Mouse (Mus musculus): ENCODE results near the gene Defb13. TPM values are rescaled to one million over a fixed set of nuclear protein-coding genes. Genes with fewer than 3 reads are reported as not detected.

Defb13 gene
- not detected in 2 replicates for polyA plus RNA-seq (2012; ENCODE audit: low replicate concordance)

DNA sequence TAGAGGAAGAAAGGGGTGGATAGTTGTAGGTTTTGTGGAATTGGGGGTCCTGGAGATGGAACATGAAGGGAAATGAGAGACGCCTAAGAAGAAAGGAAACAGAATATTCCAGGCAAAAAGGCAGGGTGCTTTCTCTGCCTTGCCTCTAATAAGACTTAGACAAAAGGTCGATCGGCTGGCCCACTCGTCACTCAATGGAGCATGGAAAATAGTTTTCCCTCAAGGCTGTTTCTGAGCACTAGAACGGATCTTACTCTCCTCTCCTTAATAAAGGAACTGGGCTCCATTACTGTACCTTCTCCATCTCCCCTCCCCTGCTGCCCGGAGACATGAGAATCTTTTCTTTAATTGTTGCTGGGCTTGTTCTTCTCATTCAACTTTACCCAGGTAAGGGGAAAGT lies at the start of gene Defb13:
TSS of gene Defb13 (plus strand) at position 301 of the 400 bp plus-strand sequence.

DNA sequence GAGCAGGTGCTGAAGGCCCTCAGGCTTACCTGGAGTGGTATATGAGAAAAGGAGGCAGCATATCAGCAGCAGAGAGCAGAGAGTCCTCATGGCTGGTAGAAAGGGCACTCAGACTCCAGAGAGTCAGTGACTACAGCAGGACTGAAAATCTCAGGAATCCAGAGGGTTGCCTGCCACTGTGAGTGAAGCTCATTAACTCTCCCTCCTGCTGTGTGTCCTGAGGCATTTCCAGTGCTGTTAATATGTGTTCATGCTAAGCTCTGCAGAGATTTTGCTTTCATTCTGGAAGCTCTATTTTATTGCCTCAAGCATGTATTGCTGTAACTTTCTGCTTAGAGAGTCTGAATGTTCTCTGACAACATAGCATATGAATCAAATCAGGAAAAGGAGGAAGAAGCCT lies 40.3 kb upstream of the Defb13 start, which contains the start of gene Defb11:
TSS of gene Defb11 (minus strand) at position 123 of the 400 bp plus-strand sequence.

DNA sequence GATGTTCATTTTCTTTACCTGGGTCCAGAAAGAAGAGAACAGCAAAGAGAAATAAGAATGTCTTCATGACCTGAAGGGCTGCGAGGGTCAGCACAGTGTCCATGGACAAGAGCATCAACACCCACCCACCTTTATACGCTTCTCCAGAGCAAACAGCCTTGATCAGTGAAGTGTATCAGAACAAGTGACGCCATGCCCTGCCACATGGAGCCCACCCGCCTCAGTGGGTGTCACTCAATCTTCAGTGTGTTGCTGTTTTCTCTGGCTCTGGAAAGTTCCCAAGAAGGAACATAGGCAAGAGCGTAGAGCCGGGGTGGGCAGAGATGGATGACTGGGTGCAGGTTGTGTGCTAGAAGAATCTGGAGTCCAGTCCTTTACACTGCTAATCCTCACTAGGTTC lies 14.0 kb upstream of the Defb13 start, which contains the start of gene Defb15:
TSS of gene Defb15 (minus strand) at position 101 of the 400 bp plus-strand sequence.

DNA sequence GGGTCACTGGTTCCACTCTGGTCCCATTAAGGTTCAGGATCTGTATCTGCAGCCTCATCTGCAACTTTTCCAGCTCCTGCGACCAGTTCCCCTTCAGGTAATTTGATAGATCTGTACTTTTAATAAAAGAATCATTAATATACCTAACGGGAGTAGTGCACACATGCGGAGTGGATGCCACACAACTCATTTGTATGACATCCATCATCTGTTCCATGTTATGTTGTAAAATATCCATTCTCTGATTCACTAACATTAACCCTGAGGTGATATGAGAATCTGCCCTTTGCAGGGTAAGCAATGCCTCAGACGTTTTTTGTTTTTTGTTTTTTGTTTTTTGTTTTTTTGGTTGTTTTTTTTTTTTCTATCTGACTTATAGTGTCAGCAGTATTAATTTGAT lies 8.5 kb upstream of the Defb13 start, which contains the start of gene Defb35:
TSS of gene Defb35 (plus strand) at position 301 of the 400 bp plus-strand sequence.

DNA sequence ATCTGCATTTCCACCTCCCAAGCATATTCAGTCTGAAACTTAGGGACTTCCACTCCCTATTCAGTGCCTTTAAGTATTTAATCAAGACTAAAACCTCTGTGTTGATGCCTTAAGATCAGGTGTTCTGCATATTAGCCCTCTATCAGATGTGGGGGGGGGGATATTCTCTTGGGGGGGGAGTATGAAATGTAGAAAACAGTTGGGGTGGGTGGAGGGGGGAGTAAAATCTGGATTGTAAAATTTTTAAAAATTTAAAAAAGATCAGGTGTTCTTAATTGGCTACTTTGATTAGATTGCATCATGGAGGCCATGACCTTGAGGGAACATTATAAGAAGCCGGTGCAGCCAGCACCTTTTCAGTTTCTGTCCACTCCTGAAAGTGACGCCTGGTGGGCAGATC lies 11.9 kb downstream of the Defb13 start, which contains the start of gene Fam90a1a:
TSS of gene Fam90a1a (plus strand) at position 301 of the 400 bp plus-strand sequence.

DNA sequence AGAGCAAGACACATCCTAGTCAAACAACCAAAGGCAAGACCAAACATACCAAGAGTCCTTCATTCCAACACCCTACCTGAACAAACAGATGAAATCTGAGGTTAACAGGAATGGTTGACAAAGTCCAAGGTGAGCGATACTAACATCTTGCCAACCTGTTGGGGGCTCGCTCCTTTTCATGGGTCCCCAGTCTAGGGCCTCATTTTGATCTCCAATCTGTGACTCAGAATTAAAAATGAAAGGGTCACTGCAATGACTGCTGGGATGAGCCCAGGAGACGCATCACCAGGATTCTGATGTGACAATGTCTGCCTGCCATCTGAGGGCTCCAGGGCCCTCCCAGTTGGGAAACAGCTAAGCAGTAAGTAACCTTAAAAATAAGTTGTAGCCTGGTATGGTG lies 22.9 kb downstream of the Defb13 start, which contains the start of gene Ccdc70:
TSS of gene Ccdc70 (plus strand) at position 301 of the 400 bp plus-strand sequence.

Other genes with a start within 250 kb of the Defb13 start
- not detected in 2 replicates for gene AY761184, start 243.1 kb upstream of the Defb13 start, polyA plus RNA-seq (2012; ENCODE audit: low replicate concordance)
- gene Defa24, start 212.3 kb upstream of the Defb13 start, polyA plus RNA-seq (2012; ENCODE audit: low replicate concordance): not detected in 2 replicates
- not detected in 2 replicates for gene Defb50, start 123.2 kb upstream of the Defb13 start, polyA plus RNA-seq (2012; ENCODE audit: low replicate concordance)
- not detected in 2 replicates for gene Defb2, start 106.8 kb upstream of the Defb13 start, polyA plus RNA-seq (2012; ENCODE audit: low replicate concordance)
- not detected in 2 replicates for gene Defb10, start 87.9 kb upstream of the Defb13 start, polyA plus RNA-seq (2012; ENCODE audit: low replicate concordance)
- not detected in 2 replicates for gene Defb9, start 61.3 kb upstream of the Defb13 start, polyA plus RNA-seq (2012; ENCODE audit: low replicate concordance)
- gene Defb11, start 40.4 kb upstream of the Defb13 start, polyA plus RNA-seq (2012; ENCODE audit: low replicate concordance): not detected in 2 replicates
- gene Defb15, start 14.1 kb upstream of the Defb13 start, polyA plus RNA-seq (2012; ENCODE audit: low replicate concordance): not detected in 2 replicates
- not detected in 2 replicates for gene Defb35, start 8.4 kb upstream of the Defb13 start, polyA plus RNA-seq (2012; ENCODE audit: low replicate concordance)
- gene Fam90a1a, start 12.0 kb downstream of the Defb13 start, polyA plus RNA-seq (2012; ENCODE audit: low replicate concordance): not detected in 2 replicates
- not detected in 2 replicates for gene Ccdc70, start 23.0 kb downstream of the Defb13 start, polyA plus RNA-seq (2012; ENCODE audit: low replicate concordance)
- gene Atp7b, start 113.5 kb downstream of the Defb13 start, polyA plus RNA-seq (2012; ENCODE audit: low replicate concordance): 0.60 and 2.2 TPM in 2 replicates
- gene Alg11, start 114.0 kb downstream of the Defb13 start, polyA plus RNA-seq (2012; ENCODE audit: low replicate concordance): 0.41 and 1.0 TPM in 2 replicates
- gene Nek5, start 178.3 kb downstream of the Defb13 start, polyA plus RNA-seq (2012; ENCODE audit: low replicate concordance): not detected in 2 replicates
- gene Nek3, start 219.7 kb downstream of the Defb13 start, polyA plus RNA-seq (2012; ENCODE audit: low replicate concordance): 1.3 and 2.1 TPM in 2 replicates
- 1.2 and 2.3 TPM in 2 replicates for gene Ckap2, start 239.1 kb downstream of the Defb13 start, polyA plus RNA-seq (2012; ENCODE audit: low replicate concordance)
- gene Vps36, start 246.0 kb downstream of the Defb13 start, polyA plus RNA-seq (2012; ENCODE audit: low replicate concordance): 5.9 and 8.5 TPM in 2 replicates

Measured in hematopoietic multipotent progenitor cell, adult 10-12 weeks (in vitro differentiated cells).